Mouse (Mus musculus): Measurements from ENCODE around the gene Gp1bb. TPM values are rescaled to one million over a fixed set of nuclear protein-coding genes. Genes with fewer than 3 reads are reported as not detected.

The Gp1bb gene
- total and polyA plus RNA-seq, 2 experiments from 2014 or later: 2.1 to 3.0 TPM

GRCm38 (mm10) chr16:18601447-18601846, 20.8 kb downstream of the Gp1bb start:
- Histone ChIP-seq H3K4me3 (ENCODE audit: low read depth, low read length) (no peak overlapping the region), H3K27me3 (ENCODE audit: control insufficient read depth, insufficient read depth, low read length) (no peaks in the 10 kb centered on the region), H3K27ac (ENCODE audit: low read depth) (no peak overlapping the region), H3K4me1 (ENCODE audit: control insufficient read depth, insufficient read depth) (peaks cover 17% of the 10 kb centered on the region; the same call in 1 of the 2 replicates), H3K9me3 (replicated peaks; ENCODE audit: control insufficient read depth, low read length) (no peaks in the 10 kb centered on the region), H3K4me2 (ENCODE audit: low read depth, low read length) (no peak overlapping the region), H3K36me3 (replicated peaks; ENCODE audit: control insufficient read depth, insufficient read depth, low read length) (no peaks in the 10 kb centered on the region), H3K9ac (replicated peaks; ENCODE audit: low read depth, low read length) (no peak overlapping the region)
- no peak for DNase-seq (ENCODE audit: low spot score)
- ATAC-seq (ENCODE audit: insufficient read depth, low read depth): no peak
- WGBS: 69% methylated on average over 7 of the region's 7 CpGs
- TF ChIP-seq CTCF (IDR thresholded peaks at IDR 0.05; ENCODE audit: low read depth): no peak
- no peak for TF ChIP-seq EP300 (IDR thresholded peaks at IDR 0.05; ENCODE audit: low read depth)

DNA sequence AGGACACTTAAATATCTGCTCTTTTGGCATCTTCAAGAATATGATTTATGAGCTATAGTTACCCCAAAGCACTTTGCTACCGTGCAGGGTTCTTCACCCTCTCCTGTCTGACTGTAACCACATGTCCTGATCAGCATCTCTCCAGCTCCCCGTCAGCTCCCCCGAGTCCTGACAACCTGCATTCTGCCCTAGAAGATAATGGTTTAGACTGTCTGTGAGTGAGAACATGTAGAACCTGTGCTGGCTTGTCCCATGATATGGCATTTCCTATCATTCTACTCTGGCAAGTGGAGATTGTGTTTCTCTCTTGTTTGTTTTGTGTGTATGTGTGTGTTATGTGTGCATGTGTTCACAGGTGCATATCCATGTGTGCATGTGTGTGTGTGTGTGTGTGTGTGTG, 24.2 kb downstream of the Gp1bb start:
- no peak for TF ChIP-seq EP300 (IDR thresholded peaks at IDR 0.05; ENCODE audit: low read depth)
- no peak for TF ChIP-seq CTCF (IDR thresholded peaks at IDR 0.05; ENCODE audit: low read depth)
- no peak overlapping the region for H3K9ac ChIP-seq (replicated peaks; ENCODE audit: low read depth, low read length)
- H3K36me3 ChIP-seq (replicated peaks; ENCODE audit: control insufficient read depth, insufficient read depth, low read length): no peaks in the 10 kb centered on the region
- peaks cover 14% of the 10 kb centered on the region; the same call in 1 of the 2 replicates for H3K27me3 ChIP-seq (ENCODE audit: control insufficient read depth, insufficient read depth, low read length)
- no peak overlapping the region for H3K4me3 ChIP-seq (ENCODE audit: low read depth, low read length)
- WGBS: 67% methylated on average over 3 of the region's 3 CpGs
- ATAC-seq (ENCODE audit: insufficient read depth, low read depth) (no peak), DNase-seq (ENCODE audit: low spot score) (no peak)
- no peak overlapping the region for H3K4me2 ChIP-seq (ENCODE audit: low read depth, low read length)
- no peaks in the 10 kb centered on the region for H3K9me3 ChIP-seq (replicated peaks; ENCODE audit: control insufficient read depth, low read length)
- H3K27ac ChIP-seq (ENCODE audit: low read depth): no peak overlapping the region
- no peaks in the 10 kb centered on the region for H3K4me1 ChIP-seq (ENCODE audit: control insufficient read depth, insufficient read depth)

- H3K27me3 ChIP-seq (ENCODE audit: control insufficient read depth, insufficient read depth, low read length): peaks cover 28% of the 10 kb centered on the region
- H3K36me3 ChIP-seq (replicated peaks; ENCODE audit: control insufficient read depth, insufficient read depth, low read length): no peaks in the 10 kb centered on the region
- TF ChIP-seq EP300 (IDR thresholded peaks at IDR 0.05; ENCODE audit: low read depth) (no peak), CTCF (IDR thresholded peaks at IDR 0.05; ENCODE audit: low read depth) (no peak)
- no peaks in the 10 kb centered on the region for H3K4me1 ChIP-seq (ENCODE audit: control insufficient read depth, insufficient read depth)
- WGBS: 63% methylated on average over 5 of the region's 5 CpGs
- no peak overlapping the region for H3K27ac ChIP-seq (ENCODE audit: low read depth)
- ATAC-seq (ENCODE audit: insufficient read depth, low read depth) (no peak), DNase-seq (ENCODE audit: low spot score) (no peak)
- no peak overlapping the region for H3K4me3 ChIP-seq (ENCODE audit: low read depth, low read length)
- no peak overlapping the region for H3K9ac ChIP-seq (replicated peaks; ENCODE audit: low read depth, low read length)
- no peak overlapping the region for H3K4me2 ChIP-seq (ENCODE audit: low read depth, low read length)
- no peaks in the 10 kb centered on the region for H3K9me3 ChIP-seq (replicated peaks; ENCODE audit: control insufficient read depth, low read length)
These were observed 25.9 kb downstream of the Gp1bb start for GRCm38 (mm10) chr16:18596255-18596654.

- no peaks in the 10 kb centered on the region for H3K9me3 ChIP-seq (replicated peaks; ENCODE audit: control insufficient read depth, low read length)
- H3K36me3 ChIP-seq (replicated peaks; ENCODE audit: control insufficient read depth, insufficient read depth, low read length): no peaks in the 10 kb centered on the region
- DNase-seq (ENCODE audit: low spot score) (no peak), ATAC-seq (ENCODE audit: insufficient read depth, low read depth) (no peak)
- H3K9ac ChIP-seq (replicated peaks; ENCODE audit: low read depth, low read length): no peak overlapping the region
- H3K4me1 ChIP-seq (ENCODE audit: control insufficient read depth, insufficient read depth): 0 out of 2 replicates have a peak, but pooled peaks cover 6% of the 10 kb centered on the region
- no peak overlapping the region for H3K4me3 ChIP-seq (ENCODE audit: low read depth, low read length)
- TF ChIP-seq EP300 (IDR thresholded peaks at IDR 0.05; ENCODE audit: low read depth) (no peak), CTCF (IDR thresholded peaks at IDR 0.05; ENCODE audit: low read depth) (no peak)
- WGBS: 66% methylated on average over 2 of the region's 2 CpGs
- H3K27ac ChIP-seq (ENCODE audit: low read depth): no peak overlapping the region
- H3K27me3 ChIP-seq (ENCODE audit: control insufficient read depth, insufficient read depth, low read length): peaks cover 51% of the 10 kb centered on the region
- H3K4me2 ChIP-seq (ENCODE audit: low read depth, low read length): no peak overlapping the region
These were observed 28.3 kb downstream of the Gp1bb start for GRCm38 (mm10) chr16:18593930-18594329.

DNA sequence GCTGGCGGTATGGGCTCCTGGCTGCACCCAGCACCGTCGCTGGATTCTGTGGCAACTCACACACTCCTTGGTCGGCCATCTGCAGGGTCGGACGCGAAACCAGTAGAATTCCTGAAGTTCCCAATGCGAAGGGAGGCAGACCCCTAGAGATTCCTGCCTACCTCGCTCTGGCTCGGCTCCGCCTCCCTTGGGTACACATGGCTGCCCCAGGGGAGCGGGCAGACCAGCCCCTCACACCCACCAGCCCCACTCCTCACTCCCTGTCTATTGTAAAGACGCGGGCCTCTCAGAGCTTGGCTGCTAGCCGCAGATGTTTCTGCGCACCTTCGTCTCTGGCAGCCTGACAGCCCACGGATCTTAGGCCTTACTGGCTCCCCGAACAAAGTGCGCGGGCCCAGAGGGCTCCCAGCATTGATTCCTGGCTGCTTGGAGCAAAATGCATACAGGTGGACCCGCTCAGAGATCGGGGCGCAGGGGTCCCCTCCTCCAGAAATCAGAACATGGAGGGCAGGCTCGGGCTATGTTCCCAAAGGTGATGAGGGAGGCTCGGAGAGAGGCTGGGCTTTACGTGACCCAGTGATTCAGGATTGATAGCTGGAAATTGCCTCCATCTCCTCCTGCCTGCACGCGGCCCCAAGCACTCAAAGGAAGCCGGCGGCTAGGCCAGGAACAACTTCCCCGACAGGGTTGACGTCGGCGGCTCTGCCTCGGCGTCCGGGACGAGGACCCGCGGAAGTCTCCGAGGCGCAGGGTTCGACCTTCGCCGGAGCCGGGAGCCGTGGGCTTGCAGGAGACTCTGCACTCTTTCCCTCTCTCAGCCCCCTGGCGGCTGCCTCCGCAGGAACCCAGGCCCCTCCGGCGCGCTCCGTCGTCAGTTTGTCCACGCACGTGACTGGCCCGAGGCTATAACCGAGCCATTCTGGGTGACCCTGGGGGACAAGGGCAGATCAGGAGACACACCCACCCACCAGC, 30.9 kb downstream of the Gp1bb start:
- Histone ChIP-seq H3K4me1 (ENCODE audit: control insufficient read depth, insufficient read depth) (peaks cover 7% of the 10 kb centered on the region), H3K9ac (replicated peaks; ENCODE audit: low read depth, low read length) (no peak overlapping the region), H3K27ac (ENCODE audit: low read depth) (no peak overlapping the region), H3K36me3 (replicated peaks; ENCODE audit: control insufficient read depth, insufficient read depth, low read length) (no peaks in the 10 kb centered on the region), H3K4me2 (ENCODE audit: low read depth, low read length) (peak overlapping the region; percentile 58), H3K4me3 (ENCODE audit: low read depth, low read length) (peak overlapping the region; percentile 43), H3K27me3 (ENCODE audit: control insufficient read depth, insufficient read depth, low read length) (peaks cover 76% of the 10 kb centered on the region), H3K9me3 (replicated peaks; ENCODE audit: control insufficient read depth, low read length) (no peaks in the 10 kb centered on the region)
- no peak for TF ChIP-seq EP300 (IDR thresholded peaks at IDR 0.05; ENCODE audit: low read depth)
- TF ChIP-seq CTCF (IDR thresholded peaks at IDR 0.05; ENCODE audit: low read depth): peak; percentile 30
- ATAC-seq (ENCODE audit: insufficient read depth, low read depth) (peak; percentile 21; the same call in 1 of the 2 replicates), DNase-seq (ENCODE audit: low spot score) (no peak)
- WGBS: 3% methylated on average over 59 of the region's 59 CpGs

Data from heart, postnatal 0 days (tissue).